Mouse (Mus musculus) forebrain, embryonic 11.5 days (tissue): ENCODE results near the gene Cacnb4. TPM values are rescaled to one million over a fixed set of nuclear protein-coding genes. Genes with fewer than 3 reads are reported as not detected.

ENCODE experiments used
- ATAC-seq: fragments of 200-750 bp; cut with Nextera tagmentation; replicated peaks from 2 replicates; pipeline ENCODE4 v1.8.0; 2017; ENCODE audit warnings: moderate TSS enrichment; ENCODE audit not compliant: low FRiP score
- DNase-seq: peaks from one replicate; pipeline ENCODE4 v3.0.0-alpha.2; 2017; ENCODE audit warnings: low spot score
- H3K27ac ChIP-seq: fragments of 300-500 bp; sonication (generic); 2 replicates; pipeline ENCODE4 v1.5.1; 2014; ENCODE audit warnings: low read depth, low read length
- H3K27me3 ChIP-seq: fragments of 300-500 bp; sonication (generic); 2 replicates; pipeline ENCODE4 v1.6.1; 2014; ENCODE audit warnings: mild to moderate bottlenecking, low read length, mixed read lengths; ENCODE audit not compliant: control insufficient read depth, insufficient read depth
- H3K36me3 ChIP-seq: fragments of 300-500 bp; sonication (generic); 2 replicates; pipeline ENCODE4 v1.6.1; 2014; ENCODE audit warnings: mild to moderate bottlenecking, low read length, moderate library complexity, mixed read lengths; ENCODE audit not compliant: control insufficient read depth, insufficient read depth
- H3K4me1 ChIP-seq: fragments of 300-500 bp; sonication (generic); replicated peaks from 2 replicates; pipeline ENCODE4 v1.6.1; 2014; ENCODE audit warnings: low read length, mixed read lengths; ENCODE audit not compliant: control insufficient read depth, insufficient read depth
- H3K4me2 ChIP-seq: fragments of 300-500 bp; sonication (generic); 2 replicates; pipeline ENCODE4 v1.6.1; 2014; ENCODE audit warnings: low read depth, mild to moderate bottlenecking, low read length, moderate library complexity, mixed read lengths; ENCODE audit not compliant: severe bottlenecking
- H3K4me3 ChIP-seq: fragments of 300-500 bp; sonication (generic); 2 replicates; pipeline ENCODE4 v1.5.1; 2014; ENCODE audit warnings: low read depth, low read length
- H3K9ac ChIP-seq: fragments of 300-500 bp; sonication (generic); 2 replicates; pipeline ENCODE4 v1.6.1; 2014; ENCODE audit warnings: low read length
- H3K9me3 ChIP-seq: fragments of 300-500 bp; sonication (generic); 2 replicates; pipeline ENCODE4 v1.6.1; 2016; ENCODE audit warnings: low read length, mixed read lengths; ENCODE audit not compliant: control insufficient read depth
- WGBS: fragments of 180-500 bp; shearing (Covaris S2); extraction: QIAGEN DNeasy Blood & Tissue Kit; methylation state at CpG from one replicate; pipeline ENCODE4 v1.1.7; 2014; 5-methylcytosine and 5-hydroxymethylcytosine counted together
- polyA plus RNA-seq: library from polyadenylated mRNA; unstranded; fragments of >200 nt; fragmentation: Nextera tagmentation; extraction: Ambion mirVana; gene quantifications from 2 replicates; pipeline ENCODE4 v1.2.1, GENCODE M21; 2014

Cacnb4 gene
- polyA plus RNA-seq, 1 experiment from 2014 or later = 2.6 TPM

GRCm38 (mm10) chr2:52670733-52671132 is 5.9 kb downstream of the Cacnb4 start:
- WGBS = 91% methylated on average over 5 of the region's 5 CpGs
- H3K4me2 ChIP-seq = no peak overlapping the region
- no peaks in the 10 kb centered on the region for H3K36me3 ChIP-seq
- H3K4me3 ChIP-seq = no peak overlapping the region
- H3K9ac ChIP-seq = no peak overlapping the region
- H3K27ac ChIP-seq = no peak overlapping the region
- peaks cover 12% of the 10 kb centered on the region for H3K27me3 ChIP-seq
- no peak for ATAC-seq
- peaks cover 8% of the 10 kb centered on the region; the same call in 1 of the 2 replicates for H3K4me1 ChIP-seq
- DNase-seq = no peak
- H3K9me3 ChIP-seq = no peaks in the 10 kb centered on the region; the same call in 1 of the 2 replicates

GRCm38 (mm10) chr2:52668480-52668879 is 8.2 kb downstream of the Cacnb4 start:
- H3K4me2 ChIP-seq = no peak overlapping the region
- DNase-seq = no peak
- H3K36me3 ChIP-seq = no peaks in the 10 kb centered on the region
- no peak overlapping the region for H3K9ac ChIP-seq
- 89% methylated on average over 6 of the region's 6 CpGs for WGBS
- no peak overlapping the region for H3K27ac ChIP-seq
- H3K9me3 ChIP-seq = no peaks in the 10 kb centered on the region; the same call in 1 of the 2 replicates
- H3K4me3 ChIP-seq = no peak overlapping the region
- no peaks in the 10 kb centered on the region for H3K27me3 ChIP-seq
- ATAC-seq = no peak
- no peaks in the 10 kb centered on the region for H3K4me1 ChIP-seq

- 86% methylated on average over 5 of the region's 5 CpGs for WGBS
- Histone ChIP-seq H3K27ac (no peak overlapping the region), H3K36me3 (no peaks in the 10 kb centered on the region)
Observed at GRCm38 (mm10) chr2:52656722-52657121, 19.9 kb downstream of the Cacnb4 start.

GRCm38 (mm10) chr2:52654541-52654940 is 22.1 kb downstream of the Cacnb4 start:
- 84% methylated on average over 4 of the region's 4 CpGs for WGBS
- H3K9ac ChIP-seq = no peak overlapping the region
- no peak for ATAC-seq

More at GRCm38 (mm10) chr2:52656722-52657121, 19.9 kb downstream of the Cacnb4 start:
- Histone ChIP-seq H3K4me1 (no peaks in the 10 kb centered on the region), H3K9ac (no peak overlapping the region), H3K9me3 (no peaks in the 10 kb centered on the region), H3K27me3 (no peaks in the 10 kb centered on the region), H3K4me3 (no peak overlapping the region), H3K4me2 (no peak overlapping the region)
- DNase-seq = no peak
- ATAC-seq = no peak

GRCm38 (mm10) chr2:52651547-52651946 is 25.1 kb downstream of the Cacnb4 start:
- ATAC-seq (no peak), DNase-seq (no peak)
- WGBS = 91% methylated on average over 6 of the region's 6 CpGs
- Histone ChIP-seq H3K9me3 (no peaks in the 10 kb centered on the region), H3K4me1 (no peaks in the 10 kb centered on the region), H3K27ac (no peak overlapping the region), H3K9ac (no peak overlapping the region), H3K4me3 (no peak overlapping the region), H3K4me2 (no peak overlapping the region), H3K27me3 (no peaks in the 10 kb centered on the region), H3K36me3 (no peaks in the 10 kb centered on the region)

More at GRCm38 (mm10) chr2:52654541-52654940, 22.1 kb downstream of the Cacnb4 start:
- Histone ChIP-seq H3K4me1 (no peaks in the 10 kb centered on the region), H3K27me3 (no peaks in the 10 kb centered on the region), H3K4me2 (no peak overlapping the region), H3K9me3 (no peaks in the 10 kb centered on the region), H3K4me3 (no peak overlapping the region), H3K27ac (no peak overlapping the region), H3K36me3 (no peaks in the 10 kb centered on the region)
- no peak for DNase-seq

GRCm38 (mm10) chr2:52647255-52647998 is 29.2 kb downstream of the Cacnb4 start:
- Histone ChIP-seq H3K4me1 (no peaks in the 10 kb centered on the region), H3K9me3 (no peaks in the 10 kb centered on the region), H3K9ac (no peak overlapping the region), H3K4me2 (no peak overlapping the region), H3K27ac (no peak overlapping the region), H3K36me3 (no peaks in the 10 kb centered on the region), H3K4me3 (no peak overlapping the region), H3K27me3 (no peaks in the 10 kb centered on the region)
- 82% methylated on average over 8 of the region's 8 CpGs for WGBS
- DNase-seq (no peak), ATAC-seq (no peak)

GRCm38 (mm10) chr2:52643657-52644056 is 33.0 kb downstream of the Cacnb4 start:
- Histone ChIP-seq H3K4me2 (no peak overlapping the region), H3K36me3 (no peaks in the 10 kb centered on the region), H3K9ac (no peak overlapping the region), H3K27ac (no peak overlapping the region), H3K4me3 (no peak overlapping the region), H3K27me3 (no peaks in the 10 kb centered on the region), H3K4me1 (no peaks in the 10 kb centered on the region), H3K9me3 (no peaks in the 10 kb centered on the region)
- no peak for ATAC-seq
- DNase-seq = no peak
- 86% methylated on average over 6 of the region's 6 CpGs for WGBS

- Histone ChIP-seq H3K9ac (no peak overlapping the region), H3K4me2 (no peak overlapping the region), H3K9me3 (no peaks in the 10 kb centered on the region), H3K36me3 (no peaks in the 10 kb centered on the region), H3K4me1 (peaks cover 5% of the 10 kb centered on the region; the same call in 1 of the 2 replicates), H3K27me3 (peaks cover under 1% of the 10 kb centered on the region; the same call in 1 of the 2 replicates), H3K27ac (no peak overlapping the region), H3K4me3 (no peak overlapping the region)
- DNase-seq = no peak
- no peak for ATAC-seq
- WGBS = 75% methylated on average over 4 of the region's 4 CpGs
Observed at GRCm38 (mm10) chr2:52639530-52639875, 37.1 kb downstream of the Cacnb4 start.
